Mouse (Mus musculus): ENCODE results near the gene Nnat. TPM values are rescaled to one million over a fixed set of nuclear protein-coding genes. Genes with fewer than 3 reads are reported as not detected.

Nnat gene
- not detected for total RNA-seq (2023)

GRCm38 (mm10) chr2:157559858-157560257, at the start of gene Nnat:
TSS of gene Nnat (plus strand) at chr2:157560078.

GRCm38 (mm10) chr2:157571224-157571832, 11.4 kb downstream of the Nnat start, which contains the start of gene Blcap:
TSS of gene Blcap (minus strand) at chr2:157571274.

Other genes with a start within 250 kb of the Nnat start
- not detected for gene Ghrh, start 212.6 kb upstream of the Nnat start, total RNA-seq (2023)
- 30.8 TPM for gene Manbal, start 192.5 kb upstream of the Nnat start, total RNA-seq (2023)
- 0.70 TPM for gene Src, start 141.6 kb upstream of the Nnat start, total RNA-seq (2023)
- 23.7 TPM for gene Blcap, start 11.2 kb downstream of the Nnat start, total RNA-seq (2023)
- 47.1 TPM for gene Ctnnbl1, start 177.3 kb downstream of the Nnat start, total RNA-seq (2023)